Mouse (Mus musculus) urinary bladder, postnatal 10 days (tissue): ENCODE results near the gene 3425401B19Rik.

ENCODE experiments used
- DNase-seq: peaks from one replicate; pipeline ENCODE4 v3.0.0; 2022; ENCODE audit warnings: low spot score

The 3425401B19Rik gene

DNA sequence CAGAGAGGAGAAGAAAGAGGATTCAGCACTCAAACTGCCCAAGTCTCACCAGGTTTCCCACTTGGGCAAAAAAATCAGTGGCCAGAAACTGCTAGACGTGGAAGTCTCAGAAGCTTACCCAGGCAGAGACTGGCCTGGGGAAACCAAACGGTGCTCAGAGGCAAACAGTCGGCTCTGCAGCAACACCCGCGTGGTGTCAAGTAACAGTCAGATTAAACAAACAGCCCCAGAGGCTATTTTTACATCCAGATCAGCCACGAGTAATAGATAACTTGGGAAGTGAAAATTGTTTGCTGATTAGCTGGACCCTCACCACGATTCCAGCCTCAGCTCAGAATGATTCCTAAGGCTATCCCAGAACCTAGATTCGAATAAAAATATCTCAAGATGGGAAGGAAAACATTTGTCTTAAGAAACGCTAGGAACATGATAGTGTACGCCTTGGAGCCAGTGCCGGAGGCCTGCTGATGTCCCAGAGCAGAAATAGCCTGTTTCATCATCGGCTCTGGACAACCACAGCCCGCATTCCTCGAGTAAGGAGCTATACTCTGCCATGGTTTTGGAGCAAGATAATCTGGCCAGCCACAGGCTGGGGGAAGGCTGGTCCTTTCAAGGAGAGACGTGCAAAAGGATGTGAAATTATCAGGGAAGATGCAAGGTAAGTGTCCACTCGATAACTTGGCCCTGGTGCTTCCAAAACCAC is at the start of gene 3425401B19Rik:
Gene 3425401B19Rik, minus strand, starts transcription at position 170 of the 703 bp plus-strand sequence.
- no peak for DNase-seq

DNA sequence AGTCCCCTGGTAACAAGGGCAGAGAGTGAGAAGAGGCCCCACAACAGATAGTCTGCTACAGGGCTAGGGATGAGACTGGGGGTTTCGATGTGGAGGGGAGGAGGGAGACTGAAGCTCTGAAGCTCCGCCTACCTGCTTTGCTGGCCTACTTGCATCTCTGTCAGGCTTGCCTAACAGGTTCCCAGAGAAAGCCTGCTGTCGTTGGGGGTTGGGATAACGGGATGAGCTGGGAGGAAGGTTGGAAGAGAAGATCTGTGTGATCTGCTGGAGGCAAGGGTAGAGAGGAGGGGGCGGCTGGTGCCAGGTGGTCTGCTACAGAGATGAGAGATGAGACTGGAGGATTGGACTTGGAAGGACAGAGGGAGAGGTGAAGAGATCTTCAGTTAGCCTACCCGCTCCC is 47.9 kb upstream of the 3425401B19Rik start:
- DNase-seq: no peak

- no peak for DNase-seq
Observed at GRCm38 (mm10) chr14:32726864-32727263, 41.8 kb upstream of the 3425401B19Rik start.

DNA sequence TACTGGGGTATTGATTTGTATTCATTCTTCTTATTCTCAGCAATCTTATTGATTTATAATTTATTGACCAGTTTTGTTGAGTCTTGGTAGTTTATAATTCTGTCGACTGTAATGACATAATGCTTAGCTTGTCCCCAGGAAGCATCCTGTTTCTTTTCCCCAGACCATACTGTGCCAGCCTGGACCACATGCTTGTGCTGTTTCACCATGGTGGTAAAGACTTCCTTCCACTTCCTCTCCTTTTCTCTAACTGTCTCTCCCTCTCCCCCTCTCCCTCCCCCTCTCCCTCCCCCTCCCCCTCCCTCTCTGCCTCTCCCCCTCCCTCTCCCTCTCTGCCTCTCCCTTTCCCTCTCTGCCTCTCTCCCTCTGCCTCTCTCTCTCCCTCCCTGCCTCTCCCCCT is 36.4 kb upstream of the 3425401B19Rik start:
- DNase-seq: no peak

DNA sequence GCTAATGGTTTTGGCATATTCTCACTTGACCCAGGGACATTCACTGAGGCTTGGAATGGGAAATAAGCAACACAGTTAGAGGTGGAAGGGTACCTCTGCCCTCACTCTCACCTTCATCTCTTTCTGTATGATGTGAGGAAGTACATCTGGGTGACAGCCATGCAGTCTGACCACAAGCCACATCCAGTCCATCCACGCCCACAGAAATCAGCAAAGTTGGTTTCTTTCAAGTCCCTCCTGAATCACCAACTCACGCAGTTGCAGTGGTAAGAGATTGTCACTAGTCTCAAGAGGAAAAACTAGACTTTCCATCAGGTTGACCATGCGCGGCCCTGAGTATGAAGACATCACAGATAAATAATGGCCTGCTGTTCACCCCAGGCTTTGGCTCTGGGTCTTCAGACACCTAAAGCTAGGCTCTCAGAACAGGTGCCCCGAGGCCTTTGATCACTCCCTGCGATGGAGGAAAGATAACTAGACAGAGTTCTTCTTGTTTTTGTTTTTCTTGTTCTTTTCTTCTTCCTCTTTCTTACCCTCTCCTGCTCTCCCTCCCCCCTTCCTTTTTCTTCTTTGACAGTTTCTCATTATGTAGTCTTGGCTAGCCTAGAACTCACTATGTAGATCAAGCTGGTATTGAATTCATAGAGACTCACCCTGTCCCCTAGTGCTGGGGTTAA is 31.8 kb upstream of the 3425401B19Rik start:
- no peak for DNase-seq

- DNase-seq: no peak
Observed at GRCm38 (mm10) chr14:32715489-32715888, 30.4 kb upstream of the 3425401B19Rik start.

GRCm38 (mm10) chr14:32715076-32715475 is 30.0 kb upstream of the 3425401B19Rik start:
- DNase-seq: no peak

- DNase-seq: no peak
Observed at GRCm38 (mm10) chr14:32709861-32710260, 24.8 kb upstream of the 3425401B19Rik start.

DNA sequence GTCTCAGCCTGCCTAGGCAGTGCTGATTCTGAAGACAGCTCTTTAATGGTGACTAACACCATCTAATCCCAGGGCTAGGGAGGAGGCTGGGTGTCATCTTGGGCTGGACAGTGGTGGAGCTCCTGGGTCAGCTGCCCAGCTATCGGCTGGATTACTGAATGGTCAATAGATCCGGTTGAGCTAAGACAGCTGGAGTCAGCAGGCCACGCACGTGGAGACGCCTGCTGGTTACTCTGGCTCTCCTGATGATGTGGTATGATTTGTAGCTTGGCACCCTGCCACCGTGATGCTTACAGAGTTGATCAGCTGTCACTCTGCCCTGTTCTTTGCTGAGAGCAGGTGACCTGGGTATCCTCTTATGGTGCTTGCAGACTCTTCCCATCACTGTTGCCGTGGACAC is 23.7 kb upstream of the 3425401B19Rik start:
- no peak for DNase-seq

DNA sequence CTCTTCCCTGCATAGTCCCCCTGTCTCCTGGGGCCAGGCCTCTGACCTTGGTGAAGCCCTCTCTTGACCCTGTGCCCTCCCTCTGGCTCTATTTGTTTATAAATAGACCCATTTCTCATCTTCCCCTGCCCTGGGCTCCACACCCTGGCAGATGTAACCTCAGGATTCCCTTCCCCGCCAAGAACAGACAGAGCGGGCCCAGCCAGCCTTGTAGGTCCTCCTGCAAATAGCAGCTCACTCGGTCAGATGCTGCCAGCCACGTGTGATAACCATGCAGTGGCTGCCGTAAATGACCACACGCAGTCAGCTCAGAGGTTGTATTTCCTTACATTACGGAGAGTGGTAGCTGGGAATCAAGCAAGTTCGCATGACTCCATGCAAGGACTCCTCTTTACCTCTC is 22.8 kb upstream of the 3425401B19Rik start:
- no peak for DNase-seq

DNA sequence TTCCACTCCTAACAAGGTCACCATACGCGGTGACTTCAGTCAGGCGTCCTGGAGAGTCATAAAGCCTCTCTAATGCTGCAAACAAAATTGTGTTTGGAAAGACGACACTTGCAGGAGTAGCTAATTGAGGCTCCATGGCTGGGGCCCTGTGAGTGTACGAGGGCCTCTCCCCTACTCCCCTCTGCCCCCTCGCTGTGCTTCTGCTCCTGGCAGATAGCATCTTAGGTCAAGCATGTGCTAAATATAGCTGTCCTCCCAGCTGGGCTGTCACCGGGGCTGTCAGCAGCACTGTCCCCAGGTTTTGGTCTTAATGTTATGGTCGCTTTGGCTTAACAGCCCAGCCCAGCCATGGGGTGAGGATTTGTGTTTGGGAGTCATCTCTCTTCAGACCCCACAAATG is 15.9 kb upstream of the 3425401B19Rik start:
- DNase-seq: no peak

GRCm38 (mm10) chr14:32698556-32698955 is 13.5 kb upstream of the 3425401B19Rik start:
- DNase-seq: no peak

DNA sequence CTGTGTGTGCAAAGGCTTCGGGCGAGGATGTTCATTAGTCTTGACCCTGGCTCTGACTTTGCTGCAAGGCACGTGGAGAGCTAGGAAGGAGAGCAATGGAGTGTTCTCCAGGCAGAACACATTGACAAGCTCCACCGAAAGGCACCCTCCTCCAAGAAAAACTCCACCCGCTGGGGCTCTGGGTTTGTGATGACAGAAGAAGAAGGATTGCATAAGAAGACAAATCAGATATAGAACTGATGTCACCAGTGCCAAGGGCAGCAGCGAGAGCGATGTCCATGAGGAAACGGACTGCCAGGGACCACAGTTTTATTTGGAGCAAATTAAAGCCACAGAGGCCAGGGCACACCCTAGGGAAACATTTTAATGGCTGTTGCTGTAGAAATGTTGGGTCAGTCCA is 12.7 kb upstream of the 3425401B19Rik start:
- DNase-seq: no peak

- DNase-seq: no peak
Observed at GRCm38 (mm10) chr14:32696344-32696743, 11.3 kb upstream of the 3425401B19Rik start.

GRCm38 (mm10) chr14:32695906-32696305 is 10.8 kb upstream of the 3425401B19Rik start:
- DNase-seq: no peak

GRCm38 (mm10) chr14:32684735-32685105 is 373 bp downstream of the 3425401B19Rik start:
- no peak for DNase-seq

DNA sequence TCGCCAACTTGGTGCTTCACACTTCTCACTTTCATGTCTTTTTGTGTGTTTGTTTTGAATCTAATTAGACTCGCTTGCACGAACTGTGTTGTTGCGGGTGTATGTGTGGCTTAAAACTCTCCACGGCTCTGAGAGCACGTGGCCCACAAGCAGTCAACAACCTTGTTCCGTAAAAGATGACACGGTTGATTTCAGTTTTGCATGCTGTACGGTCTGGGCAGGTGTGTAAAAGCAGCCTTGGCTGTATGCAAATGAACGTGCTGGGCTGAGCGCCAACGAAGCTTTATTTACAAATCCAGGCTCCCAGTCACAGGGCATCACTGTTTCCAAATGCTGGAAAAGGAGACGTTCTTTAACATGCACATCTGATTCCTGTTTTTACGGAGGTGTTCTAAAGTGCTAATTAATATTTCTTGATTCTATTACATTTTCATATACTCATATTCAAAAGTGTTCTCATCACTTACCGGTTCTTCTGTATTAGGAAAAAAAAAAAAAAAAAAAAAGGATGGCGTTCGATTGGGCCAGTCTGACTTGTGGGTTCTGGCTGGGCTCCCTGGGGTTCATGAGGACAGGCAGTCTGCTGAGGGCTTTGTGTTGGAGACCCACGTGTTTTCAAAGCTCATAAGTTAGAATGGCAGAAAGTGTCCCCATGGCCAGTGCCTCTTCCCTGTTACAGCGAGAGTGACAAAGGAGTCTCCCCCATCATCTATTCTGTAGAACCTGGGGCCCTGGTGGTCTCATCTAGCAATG is 935 bp downstream of the 3425401B19Rik start:
- no peak for DNase-seq

DNA sequence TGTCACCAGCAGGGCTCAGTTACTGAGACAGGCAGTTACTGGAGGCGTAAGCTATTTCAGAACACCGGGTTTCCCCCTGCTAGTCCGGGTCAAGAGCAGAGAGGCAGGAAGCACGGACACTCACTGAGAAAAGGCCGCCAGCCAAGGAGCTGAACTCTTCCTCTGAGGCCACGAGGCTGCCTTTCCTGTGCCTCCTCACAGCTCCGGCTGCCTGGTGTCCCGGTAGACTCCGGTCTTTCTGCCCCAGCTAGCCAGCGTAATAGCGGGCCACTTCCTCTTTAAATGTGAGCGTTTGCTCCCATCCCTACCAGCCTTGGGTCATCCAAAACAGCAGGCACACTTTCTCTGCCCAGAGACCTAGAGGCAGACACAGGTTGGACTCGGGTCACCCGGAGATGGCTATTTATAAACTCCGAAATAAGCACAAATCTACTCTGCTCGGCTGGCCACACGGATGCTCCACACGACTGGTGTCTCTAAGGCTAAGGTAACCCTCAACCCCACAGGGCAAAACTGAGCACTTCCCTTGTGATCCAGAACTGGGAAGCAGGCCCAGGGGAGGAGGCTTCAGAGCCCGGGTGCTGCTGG is 1.7 kb downstream of the 3425401B19Rik start:
- DNase-seq: no peak

- DNase-seq: no peak
Observed at GRCm38 (mm10) chr14:32682536-32682935, 2.6 kb downstream of the 3425401B19Rik start.

GRCm38 (mm10) chr14:32681603-32682002 is 3.5 kb downstream of the 3425401B19Rik start:
- no peak for DNase-seq

GRCm38 (mm10) chr14:32678565-32678964 is 6.5 kb downstream of the 3425401B19Rik start:
- no peak for DNase-seq

DNA sequence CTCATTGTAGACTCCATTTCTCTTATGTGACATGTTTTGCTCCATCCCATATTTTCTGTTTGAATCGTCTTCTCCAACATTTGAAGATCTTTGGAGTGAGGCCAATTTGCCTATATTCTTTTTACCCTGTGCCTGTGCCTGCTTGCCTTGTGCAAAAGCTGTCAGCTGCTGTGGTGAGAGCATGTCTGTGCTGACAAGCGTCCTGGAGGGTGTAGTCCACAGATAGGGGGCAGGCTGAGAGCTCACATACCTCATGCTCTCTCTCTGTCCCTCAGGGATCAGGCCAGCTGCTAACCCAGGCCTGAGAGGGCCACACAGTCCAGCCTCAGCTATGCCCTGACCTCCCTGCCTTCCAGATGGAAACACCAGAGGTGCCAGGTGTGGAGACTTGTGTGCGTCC is 11.9 kb downstream of the 3425401B19Rik start:
- no peak for DNase-seq

- no peak for DNase-seq
Observed at GRCm38 (mm10) chr14:32663099-32663498, 22.0 kb downstream of the 3425401B19Rik start.
